Mouse (Mus musculus) intestine, embryonic 16.5 days (tissue): ENCODE measurements around the gene Dag1. TPM values are rescaled to one million over a fixed set of nuclear protein-coding genes. Genes with fewer than 3 reads are reported as not detected.
A peak's percentile ranks its signal among the peaks of the same experiment; 100 is the strongest.

Experiments
- ATAC-seq: fragments of 200-750 bp; cut with Nextera tagmentation; 2 replicates; pipeline ENCODE4 v1.8.0; 2017; ENCODE audit warnings: moderate TSS enrichment, moderate library complexity
- H3K27ac ChIP-seq: fragments of 300-500 bp; sonication (generic); 2 replicates; pipeline ENCODE4 v1.5.1; 2014; ENCODE audit warnings: mild to moderate bottlenecking, low read length
- H3K27me3 ChIP-seq: fragments of 300-500 bp; sonication (generic); replicated peaks from 2 replicates; pipeline ENCODE4 v1.6.1; 2014; ENCODE audit warnings: low read length, control low read depth, mixed read lengths; ENCODE audit not compliant: control insufficient read depth, insufficient read depth
- H3K36me3 ChIP-seq: fragments of 300-500 bp; sonication (generic); 2 replicates; pipeline ENCODE4 v1.6.1; 2014; ENCODE audit warnings: low read length, control low read depth; ENCODE audit not compliant: control insufficient read depth, insufficient read depth
- H3K4me1 ChIP-seq: fragments of 300-500 bp; sonication (generic); 2 replicates; pipeline ENCODE4 v1.6.1; 2014; ENCODE audit warnings: low read length, control low read depth, mixed read lengths; ENCODE audit not compliant: control insufficient read depth, insufficient read depth
- H3K4me2 ChIP-seq: fragments of 300-500 bp; sonication (generic); 2 replicates; pipeline ENCODE4 v1.6.1; 2014; ENCODE audit warnings: low read depth, low read length, control low read depth
- H3K4me3 ChIP-seq: fragments of 300-500 bp; sonication (generic); 2 replicates; pipeline ENCODE4 v1.5.1; 2014; ENCODE audit warnings: mild to moderate bottlenecking, low read length
- H3K9ac ChIP-seq: fragments of 300-500 bp; sonication (generic); 2 replicates; pipeline ENCODE4 v1.6.1; 2014; ENCODE audit warnings: low read depth, low read length
- H3K9me3 ChIP-seq: fragments of 300-500 bp; sonication (generic); 2 replicates; pipeline ENCODE4 v1.6.1; 2016; ENCODE audit warnings: low read length, control low read depth; ENCODE audit not compliant: control insufficient read depth
- WGBS: fragments of 180-500 bp; shearing (Covaris S2); extraction: QIAGEN DNeasy Blood & Tissue Kit; methylation state at CpG from one replicate; pipeline ENCODE4 v1.1.7; 2014; 5-methylcytosine and 5-hydroxymethylcytosine counted together
- polyA plus RNA-seq: library from polyadenylated mRNA; unstranded; fragments of >200 nt; fragmentation: Nextera tagmentation; extraction: Ambion mirVana; gene quantifications from 2 replicates; pipeline ENCODE4 v1.2.1, GENCODE M21; 2015

Gene Dag1
- polyA plus RNA-seq, 1 experiment from 2014 or later = 67.9 TPM

DNA sequence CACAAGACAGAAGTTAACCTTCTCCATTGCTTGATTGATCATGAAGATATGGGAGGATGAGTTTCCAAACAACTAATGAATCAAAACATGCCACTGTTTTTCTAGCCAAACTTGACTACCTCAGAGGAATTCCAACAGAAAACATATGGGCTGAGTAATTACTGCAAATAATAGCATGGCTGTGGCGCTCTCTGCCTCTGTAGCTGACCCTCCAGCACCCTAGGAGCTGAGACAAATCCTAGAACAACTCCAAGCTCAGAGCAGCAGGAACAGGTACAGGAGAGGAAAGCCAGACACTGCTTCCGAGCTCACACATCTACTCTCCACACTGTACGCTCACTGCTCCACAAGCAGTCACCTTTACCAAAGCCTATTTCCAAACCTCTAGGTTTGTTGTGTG is 24.9 kb downstream of the Dag1 start:
- Histone ChIP-seq H3K36me3 (no peaks in the 10 kb centered on the region), H3K9ac (no peak overlapping the region), H3K9me3 (no peaks in the 10 kb centered on the region), H3K4me2 (no peak overlapping the region), H3K4me1 (no peaks in the 10 kb centered on the region), H3K27me3 (no peaks in the 10 kb centered on the region), H3K4me3 (no peak overlapping the region), H3K27ac (no peak overlapping the region)
- WGBS = 88% methylated on average over 3 of the region's 3 CpGs
- no peak for ATAC-seq

GRCm38 (mm10) chr9:108238402-108238801 is 25.4 kb downstream of the Dag1 start:
- 74% methylated on average over 2 of the region's 2 CpGs for WGBS
- Histone ChIP-seq H3K4me2 (no peak overlapping the region), H3K4me1 (no peaks in the 10 kb centered on the region), H3K36me3 (no peaks in the 10 kb centered on the region), H3K9me3 (no peaks in the 10 kb centered on the region), H3K4me3 (no peak overlapping the region), H3K27me3 (no peaks in the 10 kb centered on the region), H3K9ac (no peak overlapping the region), H3K27ac (no peak overlapping the region)
- no peak for ATAC-seq

- Histone ChIP-seq H3K27me3 (no peaks in the 10 kb centered on the region), H3K36me3 (no peaks in the 10 kb centered on the region), H3K4me3 (no peak overlapping the region), H3K27ac (no peak overlapping the region), H3K4me1 (no peaks in the 10 kb centered on the region), H3K9ac (no peak overlapping the region), H3K9me3 (no peaks in the 10 kb centered on the region), H3K4me2 (no peak overlapping the region)
- no peak for ATAC-seq
- 91% methylated on average over 2 of the region's 2 CpGs for WGBS
Measured at GRCm38 (mm10) chr9:108234682-108235081, 29.1 kb downstream of the Dag1 start.

DNA sequence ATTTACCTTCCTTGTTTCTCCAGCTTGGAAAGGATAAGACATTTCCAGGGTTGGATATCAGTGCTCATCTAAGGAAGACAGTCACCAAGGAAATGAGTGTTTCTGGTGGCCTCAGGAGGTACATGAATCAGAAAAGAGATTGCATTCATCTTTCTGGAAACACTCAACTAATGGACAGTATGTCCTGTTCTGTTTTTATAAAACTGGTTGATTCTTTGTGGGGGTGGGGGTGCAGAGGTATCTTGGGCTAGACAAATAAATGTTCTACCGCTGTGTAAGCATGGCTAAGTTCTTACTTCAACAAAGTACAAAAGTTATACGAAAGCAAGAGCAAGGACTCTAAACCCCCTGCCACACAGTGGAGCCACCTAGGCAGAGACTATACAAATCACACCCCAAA is 30.9 kb downstream of the Dag1 start:
- H3K27me3 ChIP-seq = no peaks in the 10 kb centered on the region
- H3K9me3 ChIP-seq = no peaks in the 10 kb centered on the region
- H3K4me2 ChIP-seq = no peak overlapping the region
- no peaks in the 10 kb centered on the region for H3K4me1 ChIP-seq
- no peaks in the 10 kb centered on the region for H3K36me3 ChIP-seq
- no peak overlapping the region for H3K9ac ChIP-seq
- H3K27ac ChIP-seq = no peak overlapping the region
- ATAC-seq = no peak
- 83% methylated on average over 2 of the region's 2 CpGs for WGBS
- H3K4me3 ChIP-seq = no peak overlapping the region

- Histone ChIP-seq H3K9me3 (no peaks in the 10 kb centered on the region), H3K36me3 (no peaks in the 10 kb centered on the region), H3K27me3 (no peaks in the 10 kb centered on the region), H3K4me3 (no peak overlapping the region), H3K4me1 (peaks cover 8% of the 10 kb centered on the region), H3K4me2 (no peak overlapping the region), H3K27ac (no peak overlapping the region), H3K9ac (no peak overlapping the region)
- ATAC-seq = no peak
- 43% methylated on average over 2 of the region's 2 CpGs for WGBS
Measured at GRCm38 (mm10) chr9:108227911-108228649, 35.7 kb downstream of the Dag1 start.

GRCm38 (mm10) chr9:108225166-108225565 is 38.6 kb downstream of the Dag1 start:
- H3K4me2 ChIP-seq = no peak overlapping the region
- WGBS = 72% methylated on average over 2 of the region's 2 CpGs
- peaks cover 8% of the 10 kb centered on the region for H3K4me1 ChIP-seq
- no peak overlapping the region for H3K9ac ChIP-seq
- no peak for ATAC-seq
- H3K36me3 ChIP-seq = no peaks in the 10 kb centered on the region
- no peaks in the 10 kb centered on the region for H3K9me3 ChIP-seq
- no peaks in the 10 kb centered on the region for H3K27me3 ChIP-seq
- no peak overlapping the region for H3K4me3 ChIP-seq
- H3K27ac ChIP-seq = no peak overlapping the region

- Histone ChIP-seq H3K4me3 (no peak overlapping the region), H3K4me1 (peaks cover 8% of the 10 kb centered on the region), H3K9me3 (no peaks in the 10 kb centered on the region), H3K27ac (no peak overlapping the region), H3K4me2 (no peak overlapping the region), H3K9ac (no peak overlapping the region), H3K36me3 (no peaks in the 10 kb centered on the region), H3K27me3 (no peaks in the 10 kb centered on the region)
- ATAC-seq = 0 out of 2 replicates have a peak, but pooled peaks have one; percentile 53
- 62% methylated on average over 1 of the region's 1 CpGs for WGBS
Measured at GRCm38 (mm10) chr9:108223633-108224032, 40.1 kb downstream of the Dag1 start.

DNA sequence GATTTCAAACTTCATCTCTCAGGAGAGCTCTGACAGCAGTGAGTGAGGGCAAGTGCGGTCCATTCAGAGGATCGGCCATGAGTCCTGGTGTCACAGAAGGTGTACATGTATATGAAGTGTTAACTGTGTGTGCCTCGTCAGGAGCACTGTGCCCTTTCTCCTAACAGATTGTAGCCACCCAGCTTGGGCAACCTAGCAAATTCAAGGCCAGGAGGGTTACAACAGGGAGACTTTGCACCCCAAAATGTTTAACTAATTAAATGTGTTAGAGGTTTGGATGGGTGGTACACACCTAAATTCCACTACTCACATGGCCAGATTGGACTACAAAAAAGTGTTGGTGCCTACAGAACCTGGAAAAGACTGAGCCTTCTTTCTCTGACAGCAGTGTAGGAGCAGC is 42.2 kb downstream of the Dag1 start:
- Histone ChIP-seq H3K9me3 (no peaks in the 10 kb centered on the region), H3K36me3 (peaks cover 12% of the 10 kb centered on the region; the same call in 1 of the 2 replicates), H3K4me1 (peaks cover 8% of the 10 kb centered on the region), H3K27ac (no peak overlapping the region), H3K4me2 (no peak overlapping the region), H3K4me3 (no peak overlapping the region), H3K27me3 (no peaks in the 10 kb centered on the region), H3K9ac (no peak overlapping the region)
- 84% methylated on average over 3 of the region's 3 CpGs for WGBS
- ATAC-seq = no peak

DNA sequence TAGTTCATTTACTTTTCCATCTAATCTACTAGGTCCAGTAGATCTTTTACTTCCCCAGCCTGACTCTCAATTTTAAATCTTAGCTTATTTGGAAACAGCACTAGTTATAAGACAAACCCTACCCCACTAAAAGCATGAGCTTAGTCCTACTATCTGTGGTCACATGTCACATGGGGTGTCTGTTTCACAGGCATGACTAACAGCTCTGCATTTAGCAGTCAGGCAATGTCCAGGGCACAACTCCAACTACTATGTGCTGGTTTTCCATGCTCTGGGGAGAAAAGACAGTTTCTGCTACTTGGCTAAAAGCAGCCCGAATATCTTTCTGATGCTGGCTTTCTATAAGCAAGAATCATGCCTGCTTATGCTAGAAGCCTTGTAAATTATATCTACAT is 43.4 kb downstream of the Dag1 start:
- H3K27ac ChIP-seq = no peak overlapping the region
- WGBS = 88% methylated on average over 1 of the region's 1 CpGs

More for the DNA sequence above, 43.4 kb downstream of the Dag1 start:
- no peaks in the 10 kb centered on the region for H3K27me3 ChIP-seq
- ATAC-seq = no peak
- no peaks in the 10 kb centered on the region for H3K9me3 ChIP-seq
- peaks cover 8% of the 10 kb centered on the region for H3K4me1 ChIP-seq
- no peak overlapping the region for H3K4me3 ChIP-seq
- no peak overlapping the region for H3K4me2 ChIP-seq
- peaks cover 14% of the 10 kb centered on the region; the same call in 1 of the 2 replicates for H3K36me3 ChIP-seq
- no peak overlapping the region for H3K9ac ChIP-seq
